Mouse (Mus musculus): ENCODE measurements around the gene Npepps. TPM values are rescaled to one million over a fixed set of nuclear protein-coding genes. Genes with fewer than 3 reads are reported as not detected.
"Not testable (repeated sequence)": the region's sequence is repeated elsewhere in the genome, so short reads cannot be mapped to it uniquely, and the experiment has no call there.

Npepps gene
- 10 to 100 TPM; 64.2 to 71.8 TPM for total RNA-seq (2021)

DNA sequence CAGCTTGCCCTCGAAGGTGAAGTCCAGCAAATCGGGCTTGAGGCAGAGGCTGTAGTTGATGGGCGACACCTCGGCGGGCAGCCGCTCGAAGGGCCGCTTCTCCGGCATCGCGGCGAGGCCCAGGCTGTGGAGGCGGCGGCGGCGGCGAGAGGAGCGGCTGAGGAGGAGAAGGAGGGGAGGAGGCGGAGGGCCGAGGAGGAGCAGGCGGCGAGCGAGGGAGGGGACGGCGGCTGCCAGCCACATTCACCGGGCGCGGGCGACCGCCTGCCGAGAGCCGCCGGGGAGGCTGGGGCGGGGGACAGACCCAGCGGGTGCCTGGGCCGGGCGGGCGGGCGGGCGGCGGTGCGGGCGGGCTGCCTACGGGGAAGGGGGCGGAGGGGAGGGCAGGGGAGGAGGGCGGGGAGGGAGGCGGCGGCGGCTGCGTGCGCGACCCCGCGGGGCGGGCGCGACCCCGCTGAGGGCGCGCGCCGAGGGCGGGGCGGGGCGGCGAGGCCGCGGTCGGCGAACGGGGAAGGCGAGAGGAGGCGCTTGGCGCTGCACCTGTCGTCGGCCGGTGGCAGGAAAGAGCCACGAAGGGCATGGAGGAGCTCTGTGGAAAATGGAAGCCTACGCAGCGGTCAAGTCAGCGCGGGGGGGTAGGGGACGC lies at the start of gene Npepps:
Npepps (minus strand) TSS at position 423 of the 646 bp plus-strand sequence.
- intact Hi-C loops (cut with DNase I) = loop anchor here (1.0 kb wide), 1 partner anchor 35 kb away; the partner anchor contains the start of gene Mrpl45
- DNase-seq = peak; percentile 79 to 82

DNA sequence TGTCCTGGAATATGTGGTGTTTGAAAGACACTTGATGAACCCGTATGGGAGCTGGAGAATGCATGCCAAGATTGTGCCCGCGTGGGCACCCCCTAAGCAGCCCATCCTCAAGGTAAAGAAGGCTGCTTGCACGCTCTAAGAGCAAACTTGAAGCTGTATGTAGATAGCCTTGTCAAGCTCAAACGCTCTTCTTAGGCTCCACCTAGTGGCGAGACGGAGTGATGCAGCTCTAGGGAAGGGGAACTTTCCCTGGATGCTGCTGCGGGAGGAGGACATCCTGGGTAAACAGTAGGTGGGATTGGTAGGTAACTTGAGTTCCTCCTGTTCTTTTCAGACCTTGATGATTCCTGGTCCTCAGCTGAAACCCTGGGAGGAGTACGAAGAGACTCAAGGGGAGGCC lies 47.7 kb upstream of the Npepps start:
- intact Hi-C loops (cut with DNase I) = loop anchor here (10.0 kb wide), 1 partner anchor 253 kb away; no protein-coding TSS in a partner anchor
- peak; percentile 66 to 74 for DNase-seq

DNA sequence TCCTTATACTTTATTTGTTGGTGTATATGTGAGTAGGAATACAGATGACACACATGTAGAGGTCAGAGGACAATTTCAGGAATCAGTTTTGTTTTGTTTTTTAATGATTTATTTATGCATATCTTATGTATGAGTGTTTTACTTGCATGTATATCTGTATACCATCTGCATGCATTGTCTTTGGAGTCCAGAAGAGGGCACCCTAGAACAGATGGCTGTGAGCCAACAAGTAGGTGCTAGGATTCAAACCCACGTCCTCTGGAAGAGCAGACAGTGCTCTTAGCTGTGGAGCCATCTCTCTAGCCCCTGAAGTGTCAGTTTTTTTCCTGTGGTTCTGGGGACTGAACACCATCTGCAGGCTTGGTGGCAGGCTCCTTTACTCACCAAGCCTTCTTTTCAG lies 44.8 kb upstream of the Npepps start:
- intact Hi-C loops (cut with DNase I) = loop anchor here (10.0 kb wide), 1 partner anchor 250 kb away; no protein-coding TSS in a partner anchor
- no peak for DNase-seq

DNA sequence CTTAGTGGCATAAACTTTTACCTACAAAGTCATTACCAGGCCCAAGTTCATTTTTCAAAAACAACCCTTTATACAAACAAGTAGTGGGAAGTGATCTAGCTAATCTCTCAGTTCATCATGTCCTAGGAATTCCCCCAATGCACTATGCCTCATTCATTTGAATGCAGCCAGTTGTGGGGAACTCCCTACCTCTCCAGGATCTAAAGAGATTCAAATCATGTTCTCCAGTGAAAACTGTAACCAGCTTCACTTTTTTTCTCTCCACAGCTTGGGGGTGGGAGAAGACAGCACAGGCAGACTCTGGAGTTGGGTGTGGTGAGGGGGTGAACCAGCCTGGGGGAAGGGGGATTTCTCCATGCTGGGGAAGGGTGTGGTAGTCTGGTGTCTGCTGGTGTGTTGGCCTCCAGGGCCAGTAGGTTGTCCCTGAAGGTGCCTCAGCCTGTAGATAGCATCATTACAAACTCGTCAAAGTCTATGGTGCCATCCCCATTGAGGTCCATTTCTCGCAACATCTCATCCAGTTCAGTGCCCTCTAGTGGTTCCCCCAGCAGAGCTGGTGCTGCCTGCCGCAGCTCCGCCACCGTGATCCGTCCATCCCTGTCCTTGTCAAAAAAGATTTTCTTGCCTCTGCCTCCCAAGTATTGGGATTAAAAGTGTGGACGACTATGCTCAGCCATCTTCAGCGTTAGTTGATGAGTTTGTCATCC lies 41.6 kb upstream of the Npepps start:
- intact Hi-C loops (cut with DNase I) = loop anchor here (10.0 kb wide), 1 partner anchor 247 kb away; no protein-coding TSS in a partner anchor
- DNase-seq = not testable (repeated sequence)

DNA sequence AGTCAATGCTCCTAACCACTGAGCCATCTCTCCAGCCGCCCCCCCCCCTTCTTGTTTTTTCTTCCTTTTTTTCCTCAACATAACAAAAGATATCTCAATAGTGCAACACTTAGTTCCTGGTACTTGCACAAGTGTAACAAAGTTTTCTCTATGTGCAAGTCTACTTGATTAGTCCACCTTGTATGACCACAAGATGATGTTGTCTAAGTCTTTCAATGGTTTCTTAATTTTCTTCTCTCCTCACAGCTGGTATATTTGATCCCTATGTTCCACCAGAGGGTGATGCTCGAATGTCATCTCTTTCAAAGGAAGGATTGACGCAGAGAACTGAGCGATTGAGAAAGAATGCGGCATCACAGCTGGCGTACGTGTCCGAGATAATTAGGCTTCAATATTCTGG lies 40.8 kb upstream of the Npepps start:
- DNase-seq = no peak
- intact Hi-C loops (cut with DNase I) = loop anchor here (10.0 kb wide), 1 partner anchor 246 kb away; no protein-coding TSS in a partner anchor

DNA sequence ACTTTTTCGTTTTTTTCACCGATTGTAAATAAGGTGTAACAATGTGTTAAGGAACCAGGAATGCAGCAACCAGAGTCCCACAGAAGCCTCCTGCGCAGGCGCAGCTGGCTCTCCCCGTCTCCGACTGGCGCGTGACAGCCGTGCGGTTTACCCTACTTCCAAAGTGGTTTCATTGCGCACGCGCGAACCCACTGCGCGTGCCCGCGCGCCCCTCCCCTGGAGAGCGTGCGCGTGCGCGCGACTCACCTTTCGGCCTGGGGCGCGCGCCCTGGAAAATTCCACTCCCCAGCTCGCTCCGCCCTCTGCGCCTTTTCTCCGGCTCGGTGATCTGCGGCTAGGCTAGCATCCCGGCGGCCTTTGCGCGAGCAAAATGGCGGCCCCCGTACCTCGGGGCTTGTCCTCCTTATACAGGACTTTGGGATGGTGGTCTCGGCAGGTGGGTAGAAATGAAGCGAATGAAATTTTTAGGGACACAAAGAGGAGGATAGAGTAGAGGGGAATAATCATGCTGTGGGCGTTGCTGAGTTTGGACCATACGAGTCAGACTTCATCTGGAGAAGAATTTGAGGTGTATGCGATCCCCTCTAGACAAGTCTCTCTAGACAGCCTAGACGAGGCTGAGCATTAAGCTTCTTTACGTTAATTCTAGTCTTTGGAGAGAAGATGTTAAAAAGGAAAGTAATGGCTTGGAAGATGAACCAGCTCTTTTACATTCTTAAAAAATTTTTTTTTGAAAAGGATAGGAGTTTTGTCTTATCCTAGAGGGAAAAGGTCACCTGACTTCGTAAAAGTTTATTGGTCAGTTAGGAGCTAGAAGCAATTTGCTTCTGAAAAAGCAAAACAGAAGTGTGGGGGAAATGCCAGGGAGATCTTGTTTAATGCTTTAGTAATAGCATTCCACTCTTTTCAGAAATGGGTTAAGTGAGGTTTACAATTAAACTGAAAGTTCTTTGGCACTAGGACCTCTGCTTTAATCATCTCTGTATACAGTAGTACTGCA lies 35.4 kb upstream of the Npepps start, which contains the start of gene Mrpl45:
Mrpl45 (plus strand) TSS at position 213 of the 1,000 bp plus-strand sequence.
- intact Hi-C loops (cut with DNase I) = loop anchor here (1.0 kb wide), 1 partner anchor 36 kb away; the partner anchor contains the start of gene Npepps
- DNase-seq = peak; percentile 99

DNA sequence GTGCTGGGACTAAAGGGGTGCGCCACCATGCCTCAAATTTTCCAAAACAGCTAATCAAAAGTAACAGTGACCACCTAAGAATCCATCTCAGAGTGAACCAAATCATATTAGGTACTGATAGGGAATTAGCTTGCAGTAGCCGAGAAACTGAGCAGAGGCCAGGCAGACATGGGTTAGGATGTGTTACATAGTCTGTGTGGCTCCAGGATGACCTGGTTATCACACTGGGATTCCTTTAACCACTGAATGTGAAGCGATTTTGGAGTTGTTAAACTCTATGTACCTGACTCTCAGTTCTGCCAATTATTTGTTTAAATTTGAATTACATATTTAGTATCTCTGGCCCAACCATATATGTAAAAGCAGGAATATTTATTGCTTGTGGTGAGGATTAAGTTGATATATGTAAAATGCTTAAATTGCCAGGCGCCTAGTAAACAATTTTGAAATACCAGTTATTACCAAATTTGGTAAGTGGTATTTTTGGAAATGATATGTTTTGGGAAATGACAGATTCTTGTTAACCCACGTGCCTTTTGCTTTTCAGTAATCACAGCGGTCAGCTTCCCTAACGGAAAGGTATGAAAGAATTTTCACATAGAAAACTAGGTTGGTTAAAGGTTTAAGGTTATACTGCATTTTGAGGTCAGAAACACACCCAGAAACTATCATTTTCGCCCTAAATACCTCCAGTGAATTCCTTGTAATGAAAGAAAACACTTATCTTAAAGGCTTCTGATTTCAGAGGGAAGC lies 34.5 kb upstream of the Npepps start:
- DNase-seq = no peak
- intact Hi-C loops (cut with DNase I) = loop anchor here (1.0 to 5.0 kb wide), 2 partner anchors 35 to 103 kb away; partner anchors contain the start of gene Npepps

DNA sequence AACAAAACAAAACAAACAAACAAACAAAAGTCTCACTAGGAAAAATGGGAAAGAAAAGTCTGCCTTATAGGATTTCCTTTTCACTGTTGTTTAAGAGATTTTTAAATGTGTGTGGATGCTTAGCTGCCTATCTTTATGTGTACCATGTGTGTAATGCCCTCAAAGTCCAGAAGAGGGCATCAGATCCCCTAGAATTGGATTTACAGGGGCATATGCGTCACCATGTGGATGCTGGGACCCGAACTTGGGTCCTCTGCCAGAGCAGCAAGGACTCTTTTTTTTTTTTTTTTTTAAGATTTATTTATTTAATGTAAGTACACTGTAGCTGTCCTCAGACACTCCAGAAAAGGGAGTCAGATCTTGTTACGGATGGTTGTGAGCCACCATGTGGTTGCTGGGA lies 33.7 kb upstream of the Npepps start:
- intact Hi-C loops (cut with DNase I) = loop anchor here (5.0 kb wide), 1 partner anchor 102 kb away; no protein-coding TSS in a partner anchor
- DNase-seq = no peak

DNA sequence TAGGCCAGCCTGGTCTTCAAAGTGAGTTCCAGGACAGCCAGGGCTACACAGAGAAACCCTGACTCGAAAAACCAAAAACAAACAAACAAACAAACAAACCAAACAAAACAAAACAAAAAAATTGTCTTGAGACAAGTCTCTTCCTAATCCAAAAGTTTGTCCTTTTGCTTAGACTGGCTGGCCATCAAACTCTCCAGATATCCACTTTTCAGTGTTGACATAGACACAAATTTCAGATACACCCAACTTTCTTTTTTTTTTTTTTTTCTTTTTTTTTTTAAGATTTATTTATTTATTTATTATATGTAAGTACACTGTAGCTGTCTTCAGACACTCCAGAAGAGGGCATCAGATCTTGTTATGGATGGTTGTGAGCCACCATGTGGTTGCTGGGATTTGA lies 32.4 kb upstream of the Npepps start:
- DNase-seq = not testable (repeated sequence)
- intact Hi-C loops (cut with DNase I) = loop anchor here (5.0 kb wide), 1 partner anchor 101 kb away; no protein-coding TSS in a partner anchor

DNA sequence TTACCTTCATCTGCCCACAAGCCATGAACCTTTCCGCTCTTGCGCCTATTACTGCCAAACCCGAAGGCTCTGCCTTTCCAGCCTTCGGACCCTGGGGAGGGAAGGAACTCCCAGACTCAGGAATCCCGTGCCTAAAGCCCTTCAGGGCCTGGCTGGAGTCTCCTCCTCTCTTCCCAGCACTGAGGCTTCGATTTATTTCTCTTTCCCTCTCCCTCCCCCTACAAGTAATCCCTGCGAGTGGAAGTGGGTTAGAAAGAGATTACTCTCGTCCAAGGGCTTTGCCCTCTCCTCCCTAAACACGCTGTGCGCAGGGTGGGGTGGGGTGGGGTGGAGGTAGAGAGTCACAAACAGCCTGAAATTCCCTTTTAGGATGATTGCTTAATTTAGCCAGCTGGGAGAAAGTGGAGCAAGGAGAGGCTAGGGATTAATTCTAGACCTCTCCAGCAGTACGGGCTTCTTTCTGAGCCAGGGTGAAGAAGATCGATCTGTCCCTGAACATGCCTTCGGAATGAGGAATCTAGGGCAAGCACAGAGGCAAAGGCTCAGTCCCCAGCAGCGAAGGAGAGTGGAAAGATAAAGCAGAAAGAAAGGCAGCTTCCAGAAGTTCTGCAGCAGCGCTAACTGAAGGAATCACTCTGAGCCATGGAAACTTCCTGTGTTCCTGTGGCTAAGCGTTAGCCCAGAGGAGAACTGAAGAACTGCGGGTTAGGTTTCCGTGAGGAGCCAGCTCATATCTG lies 30.6 kb upstream of the Npepps start:
- intact Hi-C loops (cut with DNase I) = loop anchor here (2.0 to 5.0 kb wide), 2 partner anchors 32 to 99 kb away; no protein-coding TSS in a partner anchor
- peak; percentile 44 to 58 for DNase-seq

DNA sequence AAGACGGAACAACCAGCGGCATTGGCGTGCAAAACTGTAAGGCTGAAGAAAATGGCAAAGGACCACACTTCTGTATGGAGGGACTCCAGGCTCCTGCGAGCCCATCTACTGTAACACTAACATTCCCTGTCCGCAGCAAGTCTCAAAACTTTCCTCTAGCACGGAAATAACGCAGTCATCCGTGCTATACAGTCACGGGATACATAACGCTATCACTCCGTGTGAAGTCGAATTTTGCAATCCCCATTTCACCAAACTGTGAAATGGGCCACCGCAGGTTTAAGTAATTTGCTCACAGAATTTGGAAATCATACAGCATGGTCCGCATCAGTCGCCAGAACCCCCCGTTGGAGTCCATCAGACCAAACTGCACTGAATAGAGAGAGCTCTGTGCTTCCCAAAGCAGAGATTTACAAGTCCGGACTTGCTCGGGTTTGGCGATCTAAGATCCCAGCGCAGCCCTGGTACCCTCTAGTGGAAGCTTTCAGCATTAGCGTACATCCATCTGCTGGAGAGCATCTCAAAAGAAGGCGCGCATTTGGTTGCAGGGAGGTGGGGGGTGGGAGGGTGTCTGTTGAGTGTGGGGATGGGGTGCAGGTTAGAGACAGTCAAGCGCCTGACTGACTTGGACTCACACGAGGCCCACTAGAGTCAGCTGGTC lies 29.6 kb upstream of the Npepps start:
- DNase-seq = peak; percentile 83 to 86
- intact Hi-C loops (cut with DNase I) = loop anchor here (2.0 to 5.0 kb wide), 2 partner anchors 31 to 98 kb away; no protein-coding TSS in a partner anchor

DNA sequence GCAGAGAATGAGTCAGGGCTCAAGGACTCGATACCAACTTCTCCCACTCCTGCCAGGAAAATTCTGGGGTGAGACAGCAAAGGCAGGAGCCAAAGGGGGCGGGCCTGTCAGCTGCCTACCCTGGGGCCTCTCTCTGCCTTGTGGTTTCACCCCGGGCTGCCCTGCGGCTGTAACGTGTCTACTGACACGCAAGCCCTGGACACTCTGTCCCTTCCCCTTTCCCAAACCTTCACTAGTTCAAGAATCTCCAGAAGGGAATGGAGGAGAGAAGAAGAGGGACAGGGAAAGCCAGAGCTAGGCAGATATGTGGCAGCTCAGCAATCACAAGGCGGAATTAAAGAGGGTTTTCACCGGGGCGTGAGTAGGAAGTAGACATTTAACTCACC lies 29.0 kb upstream of the Npepps start:
- intact Hi-C loops (cut with DNase I) = no loop called here
- peak; percentile 84 to 88 for DNase-seq

DNA sequence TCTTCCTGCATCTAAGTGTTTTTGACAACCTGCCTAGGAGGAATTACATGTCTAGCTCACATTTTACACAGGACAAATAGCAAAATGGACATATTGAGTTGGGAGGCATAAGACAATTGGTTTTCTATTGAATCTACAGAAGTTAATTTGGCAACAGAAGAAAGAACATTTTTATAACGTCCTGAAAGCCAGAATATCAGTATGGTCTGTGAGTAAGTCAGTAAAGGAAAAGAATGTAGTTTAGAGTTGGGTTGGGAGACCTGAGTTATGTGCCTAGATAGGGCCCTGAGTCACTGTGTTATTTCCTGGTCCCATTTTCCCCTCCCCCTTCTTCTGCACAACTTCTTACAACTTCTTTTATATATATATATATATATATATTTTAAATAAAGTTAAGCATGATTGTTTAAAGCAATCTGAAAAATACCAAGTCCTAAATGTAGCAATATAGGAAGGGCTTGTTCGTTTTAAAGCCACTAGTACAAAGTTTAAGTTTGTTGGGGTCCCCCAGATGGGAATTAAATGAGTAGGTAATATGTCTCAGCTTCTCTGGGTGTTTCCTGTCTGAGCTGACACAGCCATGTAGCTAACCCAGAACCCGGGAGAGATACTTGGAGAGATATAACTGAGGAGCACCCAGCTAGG lies 28.5 kb upstream of the Npepps start:
- DNase-seq = peak in 1 of 2 experiments; percentile 20
- intact Hi-C loops (cut with DNase I) = no loop called here

DNA sequence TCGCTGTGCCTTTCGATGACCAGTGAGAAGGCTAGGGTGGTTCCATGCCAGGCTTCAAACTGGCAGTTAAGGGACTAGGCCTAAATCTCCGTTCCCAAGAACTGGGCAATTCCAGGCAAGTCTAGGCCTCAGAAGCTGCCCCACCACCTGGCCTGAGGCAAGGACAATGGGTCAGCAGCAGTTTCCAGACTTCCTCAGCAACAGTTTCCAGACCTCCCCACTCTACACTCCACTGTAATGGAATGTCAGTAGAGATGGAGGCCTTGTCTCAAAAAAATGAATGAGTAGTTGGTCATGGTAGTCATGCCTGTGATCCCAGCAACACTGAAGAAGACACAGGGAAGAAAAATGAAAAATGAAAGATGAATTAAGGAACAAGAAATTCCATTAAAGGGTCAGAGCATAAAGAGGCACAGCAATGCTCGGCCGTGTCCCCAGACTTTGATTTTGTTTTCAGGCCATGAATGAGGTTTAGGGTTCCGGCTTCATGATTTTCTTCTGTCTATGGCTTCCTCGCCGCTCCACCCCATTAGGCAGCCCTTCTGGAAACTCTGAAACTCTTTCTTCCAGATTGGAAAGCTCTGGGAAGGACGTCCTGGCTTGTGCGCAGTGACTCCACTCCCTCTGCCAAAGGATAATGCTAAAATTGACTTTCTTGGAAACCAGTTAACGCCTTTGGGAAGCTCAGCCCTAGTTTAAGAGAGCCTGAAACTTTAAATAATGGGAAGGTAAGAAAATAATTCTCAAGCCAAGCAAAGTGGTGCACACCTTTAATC lies 27.0 kb upstream of the Npepps start:
- intact Hi-C loops (cut with DNase I) = no loop called here
- DNase-seq = peak in 1 of 2 experiments; percentile 9

DNA sequence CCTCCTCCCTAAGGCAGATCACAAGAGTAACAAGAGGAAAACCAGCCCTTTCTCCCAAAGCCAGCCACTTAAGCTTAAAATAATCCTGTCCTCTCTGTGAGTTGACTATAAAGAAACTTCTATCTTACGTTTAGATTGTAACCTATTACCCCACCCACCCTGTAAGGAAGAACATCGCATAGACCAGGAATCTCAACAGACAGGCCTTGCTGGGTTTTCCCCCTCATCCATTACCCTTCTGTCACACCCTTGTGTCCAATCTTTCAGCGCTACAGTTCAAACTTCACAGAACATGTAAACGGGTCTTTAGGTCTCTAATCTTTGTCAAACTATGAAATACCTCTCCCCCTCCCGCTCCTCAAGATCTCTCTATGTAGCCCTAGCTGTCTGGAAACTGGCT lies 24.2 kb upstream of the Npepps start:
- intact Hi-C loops (cut with DNase I) = no loop called here
- DNase-seq = no peak

DNA sequence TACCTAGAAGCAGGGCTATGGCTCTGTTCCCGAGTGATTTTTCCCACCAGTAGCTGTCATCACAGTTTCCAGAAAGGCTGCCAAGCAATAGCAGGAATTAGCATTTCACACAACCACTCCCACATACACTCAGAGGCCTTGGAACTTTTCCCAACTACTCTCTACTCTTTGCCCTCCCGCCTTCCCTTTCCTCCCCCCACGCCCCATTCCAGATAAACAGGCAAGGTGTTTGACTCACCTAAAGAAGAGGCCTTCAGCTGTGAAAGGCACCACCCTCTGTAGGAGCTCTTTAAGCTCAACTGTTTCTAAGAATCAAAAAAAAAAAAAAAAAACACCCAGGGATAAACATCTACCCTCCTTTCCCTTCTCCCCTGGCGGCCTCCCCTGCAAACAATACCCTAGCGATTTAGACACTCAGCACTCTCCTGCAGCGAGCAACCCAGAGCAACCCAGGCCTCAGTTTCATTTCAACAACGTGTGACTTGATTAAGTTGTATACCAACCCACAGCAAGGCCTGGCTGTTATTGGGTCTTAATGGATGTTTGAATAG lies 21.9 kb upstream of the Npepps start:
- intact Hi-C loops (cut with DNase I) = no loop called here
- peak; percentile 85 to 89 for DNase-seq

DNA sequence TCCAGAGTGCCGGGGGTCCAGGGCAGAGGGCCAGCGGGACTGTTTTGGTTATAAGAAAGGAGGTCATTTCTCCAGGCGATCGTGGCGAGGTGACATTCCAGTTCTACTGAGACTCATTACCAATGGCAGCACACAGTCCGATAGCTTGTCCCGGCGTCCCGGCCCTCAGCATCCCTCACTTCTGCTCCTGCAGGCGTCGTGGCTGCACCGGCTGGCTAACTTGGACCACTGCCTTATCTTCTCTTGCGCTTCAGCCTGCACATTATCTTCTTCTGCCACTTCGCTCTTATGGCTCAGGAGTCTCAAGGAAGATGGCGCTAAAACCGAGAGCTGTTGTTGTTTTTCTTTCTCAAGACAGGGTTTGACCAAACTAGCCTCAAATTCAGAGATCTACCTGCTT lies 21.0 kb upstream of the Npepps start:
- DNase-seq = no peak
- intact Hi-C loops (cut with DNase I) = no loop called here
